Comparison of ENCODE assay signal across 9 mouse cellular contexts in genomic region chr3:75942303-75943060, GRCm38 (mm10). TPM values are rescaled to one million over a fixed set of nuclear protein-coding genes. Genes with fewer than 3 reads are reported as not detected.
DNase-seq lines count a peak whose midpoint lies in the region; ATAC-seq lines count a peak whose summit lies in the region.
"Had no signal": no experiment of that assay in that cellular context is flagged by ENCODE, and none has a peak within 500 bp of the region (broad histone marks: within the 10 kb centered on the region; RNA-seq: fewer than 3 reads in every experiment).

No protein-coding gene starts in this region.

- H3K27ac ChIP-seq in forebrain, embryonic 13.5 days = peak overlapping the region; percentile 71
- H3K27ac ChIP-seq in forebrain, embryonic 10.5 days = no peak overlapping the region
- H3K27ac ChIP-seq in lung, embryonic 15.5 days = peak overlapping the region; percentile 24; the same call in 1 of the 2 replicates

- H3K4me2 ChIP-seq in forebrain, embryonic 13.5 days = no peak overlapping the region
- H3K4me2 ChIP-seq in lung, embryonic 15.5 days = no peak overlapping the region

- intact Hi-C loops in heart, postnatal 14 days (cut with DNase I) = no loop called here

- no peak overlapping the region for H3K9ac ChIP-seq in forebrain, embryonic 13.5 days
- H3K9ac ChIP-seq in lung, embryonic 15.5 days = no peak overlapping the region

- no peak overlapping the region for H3K4me3 ChIP-seq in forebrain, embryonic 13.5 days
- H3K4me3 ChIP-seq in forebrain, embryonic 10.5 days = no peak overlapping the region
- no peak overlapping the region for H3K4me3 ChIP-seq in lung, embryonic 15.5 days
- H3K4me3 ChIP-seq: myocyte had no signal

- no peak for DNase-seq in forebrain, embryonic 10.5 days (ENCODE audit: extremely low spot score, low spot score)
- DNase-seq in lung, adult 18-20 months = no peak
- DNase-seq in heart, postnatal 14 days = peak; percentile 10 to 44
- DNase-seq in right cerebral cortex, postnatal 10 days (ENCODE audit: low spot score in 2 of 2) = peak; percentile 49 to 56
- DNase-seq in thymus, postnatal 4 days = no peak
- no peak for DNase-seq in adrenal gland, postnatal 4 days (ENCODE audit: low spot score in 2 of 2)

- peaks cover 8% of the 10 kb centered on the region for H3K36me3 ChIP-seq in forebrain, embryonic 13.5 days (ENCODE audit: poor library complexity, severe bottlenecking)
- peaks cover 49% of the 10 kb centered on the region for H3K36me3 ChIP-seq in forebrain, embryonic 10.5 days (replicated peaks)
- H3K36me3 ChIP-seq in lung, embryonic 15.5 days = 0 out of 2 replicates have a peak, but pooled peaks cover 4% of the 10 kb centered on the region

- WGBS in forebrain, embryonic 13.5 days = 68% methylated on average over 12 of the region's 12 CpGs
- WGBS in forebrain, embryonic 10.5 days = 82% methylated on average over 12 of the region's 12 CpGs
- 25% methylated on average over 12 of the region's 12 CpGs for WGBS in lung, embryonic 15.5 days

- peak; percentile 69 for ATAC-seq in forebrain, embryonic 13.5 days
- ATAC-seq in lung, embryonic 15.5 days (ENCODE audit: borderline replicate concordance, extremely low read depth, low FRiP score, low TSS enrichment) = peak; percentile 46; the same call in 1 of the 2 replicates

- no peaks in the 10 kb centered on the region for H3K9me3 ChIP-seq in forebrain, embryonic 13.5 days (replicated peaks)
- H3K9me3 ChIP-seq in forebrain, embryonic 10.5 days = peaks cover 4% of the 10 kb centered on the region; the same call in 1 of the 2 replicates
- H3K9me3 ChIP-seq in lung, embryonic 15.5 days = no peaks in the 10 kb centered on the region

- H3K27me3 ChIP-seq in forebrain, embryonic 13.5 days = no peaks in the 10 kb centered on the region
- no peaks in the 10 kb centered on the region for H3K27me3 ChIP-seq in forebrain, embryonic 10.5 days (ENCODE audit: poor library complexity, severe bottlenecking)
- no peaks in the 10 kb centered on the region for H3K27me3 ChIP-seq in lung, embryonic 15.5 days

- peaks cover 12% of the 10 kb centered on the region for H3K4me1 ChIP-seq in forebrain, embryonic 13.5 days
- H3K4me1 ChIP-seq in forebrain, embryonic 10.5 days = peaks cover 11% of the 10 kb centered on the region; the same call in 1 of the 2 replicates
- H3K4me1 ChIP-seq in lung, embryonic 15.5 days = peaks cover 12% of the 10 kb centered on the region

RNA-seq across cellular contexts. Expression of gene Golim4, which starts 14.3 kb away (rescaled TPM):
- 38.5 and 39.6 TPM in 2 replicates for polyA plus RNA-seq in forebrain, embryonic 13.5 days (2015; fragmentation: Nextera tagmentation; extraction: Ambion mirVana)
- 50.1 and 57.1 TPM in 2 replicates for polyA plus RNA-seq in forebrain, embryonic 10.5 days (2016; fragmentation: Nextera tagmentation; extraction: Ambion mirVana)
- polyA plus RNA-seq in lung, embryonic 15.5 days (2015; fragmentation: Nextera tagmentation; extraction: Ambion mirVana) = 50.1 and 53.3 TPM in 2 replicates
- total RNA-seq in heart, postnatal 14 days (2021) = 10 to 100 TPM; 23.4 to 24.4 TPM
- total RNA-seq in adrenal gland, postnatal 4 days (2021) = 10 to 100 TPM; 89.3 to 99.7 TPM

Comparison
In these comparisons a context has a peak if more than half of its experiments do, and no peak if none do; other contexts are left out.
1. DNase-seq: peak in heart, postnatal 14 days (2 of 2) and right cerebral cortex, postnatal 10 days (2 of 2); none in forebrain, embryonic 10.5 days (single experiment), lung, adult 18-20 months (0 of 2), thymus, postnatal 4 days (single experiment) and adrenal gland, postnatal 4 days (0 of 2).